Mouse (Mus musculus): ENCODE measurements around the gene Gcg. TPM values are rescaled to one million over a fixed set of nuclear protein-coding genes. Genes with fewer than 3 reads are reported as not detected.

Gcg gene
- polyA plus RNA-seq (2012; rRNA removed) (0.03 TPM in 1 of 2 replicates, not detected in the other), polyA plus RNA-seq (2014; fragmentation: Nextera tagmentation; extraction: Ambion mirVana) (0.15 TPM in 1 of 2 replicates, not detected in the other)

GRCm38 (mm10) chr2:62483550-62483949, at the start of gene Gcg:
TSS of gene Gcg (minus strand) at chr2:62483650.
- H3K4me3 ChIP-seq (ENCODE audit: insufficient read depth in 1 of 2, low read depth in 2 of 2, low read length in 2 of 2), result no peak within 1 kb of the TSS
- ATAC-seq (ENCODE audit: insufficient read depth), result no peak
- no peaks in the 10 kb centered on the region for H3K9me3 ChIP-seq (ENCODE audit: control insufficient read depth, low read length)
- H3K27me3 ChIP-seq (ENCODE audit: control insufficient read depth, insufficient read depth, low read length), result no peaks in the 10 kb centered on the region
- no peak for DNase-seq (ENCODE audit: low read depth in 3 of 3, low spot score in 3 of 3)
- 75% methylated on average over 9 of the region's 9 CpGs for WGBS (ENCODE audit: insufficient replicate concordance)
- TF ChIP-seq CTCF (IDR thresholded peaks at IDR 0.05; ENCODE audit: low read depth), result no peak
- TF ChIP-seq EP300 (IDR thresholded peaks at IDR 0.05; ENCODE audit: low read depth), result no peak
- H3K27ac ChIP-seq, result no peak within 1 kb of the TSS
- no peaks in the 10 kb centered on the region for H3K4me1 ChIP-seq (replicated peaks; ENCODE audit: control insufficient read depth in 2 of 2, insufficient read depth in 2 of 2, low read length in 1 of 2)
- no peaks in the 10 kb centered on the region for H3K36me3 ChIP-seq (replicated peaks; ENCODE audit: control insufficient read depth, insufficient read depth, low read depth)
- H3K4me2 ChIP-seq (ENCODE audit: low read depth), result no peak within 1 kb of the TSS
- no peak within 1 kb of the TSS for H3K9ac ChIP-seq (replicated peaks)

- H3K4me3 ChIP-seq (ENCODE audit: insufficient read depth in 1 of 2, low read depth in 2 of 2, low read length in 2 of 2), result no peak overlapping the region
- ATAC-seq (ENCODE audit: insufficient read depth) (no peak), DNase-seq (ENCODE audit: low read depth in 3 of 3, low spot score in 3 of 3) (no peak)
- no peaks in the 10 kb centered on the region; a peak in 1 of 4 replicates for H3K4me1 ChIP-seq (replicated peaks; ENCODE audit: control insufficient read depth in 2 of 2, insufficient read depth in 2 of 2, low read length in 1 of 2)
- no peak overlapping the region for H3K27ac ChIP-seq
- TF ChIP-seq EP300 (IDR thresholded peaks at IDR 0.05; ENCODE audit: low read depth) (no peak), CTCF (IDR thresholded peaks at IDR 0.05; ENCODE audit: low read depth) (no peak)
- no peak overlapping the region for H3K9ac ChIP-seq (replicated peaks)
- no peaks in the 10 kb centered on the region for H3K36me3 ChIP-seq (replicated peaks; ENCODE audit: control insufficient read depth, insufficient read depth, low read depth)
- 43% methylated on average over 1 of the region's 1 CpGs for WGBS (ENCODE audit: insufficient replicate concordance)
- H3K27me3 ChIP-seq (ENCODE audit: control insufficient read depth, insufficient read depth, low read length), result no peaks in the 10 kb centered on the region
- H3K9me3 ChIP-seq (ENCODE audit: control insufficient read depth, low read length), result no peaks in the 10 kb centered on the region
- no peak overlapping the region for H3K4me2 ChIP-seq (ENCODE audit: low read depth)
Measured at GRCm38 (mm10) chr2:62531065-62531464, 47.6 kb upstream of the Gcg start.

- no peak overlapping the region for H3K4me3 ChIP-seq (ENCODE audit: insufficient read depth in 1 of 2, low read depth in 2 of 2, low read length in 2 of 2)
- H3K27me3 ChIP-seq (ENCODE audit: control insufficient read depth, insufficient read depth, low read length), result no peaks in the 10 kb centered on the region
- H3K4me2 ChIP-seq (ENCODE audit: low read depth), result no peak overlapping the region
- DNase-seq (ENCODE audit: low read depth in 3 of 3, low spot score in 3 of 3), result no peak
- no peaks in the 10 kb centered on the region for H3K36me3 ChIP-seq (replicated peaks; ENCODE audit: control insufficient read depth, insufficient read depth, low read depth)
- no peak overlapping the region for H3K27ac ChIP-seq
- TF ChIP-seq CTCF (IDR thresholded peaks at IDR 0.05; ENCODE audit: low read depth), result no peak
- no peaks in the 10 kb centered on the region for H3K9me3 ChIP-seq (ENCODE audit: control insufficient read depth, low read length)
- no peak overlapping the region for H3K9ac ChIP-seq (replicated peaks)
- ATAC-seq (ENCODE audit: insufficient read depth), result no peak
- WGBS (ENCODE audit: insufficient replicate concordance), result 75% methylated on average over 9 of the region's 9 CpGs
- H3K4me1 ChIP-seq (replicated peaks; ENCODE audit: control insufficient read depth in 2 of 2, insufficient read depth in 2 of 2, low read length in 1 of 2), result no peaks in the 10 kb centered on the region; a peak in 1 of 4 replicates
Measured at GRCm38 (mm10) chr2:62526399-62526798, 42.9 kb upstream of the Gcg start.

DNA sequence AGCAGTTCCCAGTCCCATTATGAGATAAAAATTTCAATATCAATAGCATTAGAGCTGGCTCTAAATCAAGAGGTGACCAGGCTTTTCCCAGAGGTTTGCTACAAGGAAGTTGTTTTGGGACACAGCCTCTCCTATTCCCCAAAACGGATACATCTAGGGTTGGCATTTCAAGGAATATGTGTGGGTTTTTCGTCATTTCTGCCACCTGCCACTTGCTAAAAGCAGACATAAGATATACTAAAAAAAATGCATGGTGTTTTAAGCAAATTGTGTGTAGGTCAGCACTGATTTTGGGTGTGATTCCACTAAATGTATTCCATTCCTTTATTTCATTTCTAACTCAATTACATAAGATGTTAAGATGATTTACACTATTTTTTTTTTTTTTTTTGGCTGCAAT, 34.3 kb upstream of the Gcg start:
- Histone ChIP-seq H3K27me3 (ENCODE audit: control insufficient read depth, insufficient read depth, low read length) (no peaks in the 10 kb centered on the region; the same call in 1 of the 2 replicates), H3K9ac (replicated peaks) (no peak overlapping the region), H3K9me3 (ENCODE audit: control insufficient read depth, low read length) (no peaks in the 10 kb centered on the region), H3K4me2 (ENCODE audit: low read depth) (no peak overlapping the region), H3K4me3 (ENCODE audit: insufficient read depth in 1 of 2, low read depth in 2 of 2, low read length in 2 of 2) (no peak overlapping the region), H3K27ac (no peak overlapping the region), H3K4me1 (replicated peaks; ENCODE audit: control insufficient read depth in 2 of 2, insufficient read depth in 2 of 2, low read length in 1 of 2) (no peaks in the 10 kb centered on the region), H3K36me3 (replicated peaks; ENCODE audit: control insufficient read depth, insufficient read depth, low read depth) (no peaks in the 10 kb centered on the region)
- TF ChIP-seq CTCF (IDR thresholded peaks at IDR 0.05; ENCODE audit: low read depth) (no peak), EP300 (IDR thresholded peaks at IDR 0.05; ENCODE audit: low read depth) (no peak)
- DNase-seq (ENCODE audit: low read depth in 3 of 3, low spot score in 3 of 3) (no peak), ATAC-seq (ENCODE audit: insufficient read depth) (no peak)
- 51% methylated on average over 2 of the region's 2 CpGs for WGBS (ENCODE audit: insufficient replicate concordance)

DNA sequence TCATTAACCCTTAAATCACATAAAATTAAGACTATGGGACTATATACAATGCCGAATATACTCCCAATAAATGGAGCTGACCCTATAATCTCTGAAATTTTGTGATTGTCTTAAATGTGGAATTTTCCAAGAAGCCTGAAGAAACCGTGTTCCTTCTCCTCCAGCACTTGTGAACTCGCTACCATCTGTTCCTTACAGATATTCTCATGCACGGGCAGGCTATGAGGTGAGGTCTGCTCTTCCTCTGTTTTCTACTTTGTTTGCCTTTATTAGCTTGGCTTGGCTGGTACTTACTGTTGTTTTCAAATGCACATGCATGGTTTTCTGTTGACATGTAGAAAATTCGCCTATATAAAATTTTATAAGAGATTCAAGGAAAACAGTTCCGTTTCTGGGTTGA, 31.0 kb upstream of the Gcg start:
- Histone ChIP-seq H3K9me3 (ENCODE audit: control insufficient read depth, low read length) (no peaks in the 10 kb centered on the region), H3K4me2 (ENCODE audit: low read depth) (no peak overlapping the region), H3K36me3 (replicated peaks; ENCODE audit: control insufficient read depth, insufficient read depth, low read depth) (no peaks in the 10 kb centered on the region), H3K9ac (replicated peaks) (no peak overlapping the region), H3K27me3 (ENCODE audit: control insufficient read depth, insufficient read depth, low read length) (no peaks in the 10 kb centered on the region; the same call in 1 of the 2 replicates), H3K27ac (no peak overlapping the region), H3K4me3 (ENCODE audit: insufficient read depth in 1 of 2, low read depth in 2 of 2, low read length in 2 of 2) (no peak overlapping the region), H3K4me1 (replicated peaks; ENCODE audit: control insufficient read depth in 2 of 2, insufficient read depth in 2 of 2, low read length in 1 of 2) (no peaks in the 10 kb centered on the region)
- WGBS (ENCODE audit: insufficient replicate concordance), result 56% methylated on average over 6 of the region's 6 CpGs
- no peak for TF ChIP-seq CTCF (IDR thresholded peaks at IDR 0.05; ENCODE audit: low read depth)
- TF ChIP-seq EP300 (IDR thresholded peaks at IDR 0.05; ENCODE audit: low read depth), result no peak
- ATAC-seq (ENCODE audit: insufficient read depth) (no peak), DNase-seq (ENCODE audit: low read depth in 3 of 3, low spot score in 3 of 3) (no peak)

Measured in liver, embryonic 14.5 days (tissue).